Mouse (Mus musculus): ENCODE data around the gene Tet3.

Gene Tet3

GRCm38 (mm10) chr6:83326761-83327160, 132.1 kb downstream of the Tet3 start:
- DNase-seq (ENCODE audit: low read depth, low spot score): no peak

- DNase-seq (ENCODE audit: low read depth, low spot score): no peak
Observed at GRCm38 (mm10) chr6:83326394-83326736, 132.5 kb downstream of the Tet3 start.

- DNase-seq (ENCODE audit: low read depth, low spot score): peak; percentile 91
Observed at GRCm38 (mm10) chr6:83325525-83326393, 133.1 kb downstream of the Tet3 start, which contains the start of the genes Mthfd2 and Mob1a. TSS of gene Mthfd2 (minus strand) at chr6:83325908. TSS of gene Mob1a (plus strand) at chr6:83326016.

- no peak for DNase-seq (ENCODE audit: low read depth, low spot score)
Observed at GRCm38 (mm10) chr6:83323652-83324419, 135.0 kb downstream of the Tet3 start.

GRCm38 (mm10) chr6:83322794-83323193, 136.1 kb downstream of the Tet3 start:
- DNase-seq (ENCODE audit: low read depth, low spot score): no peak

GRCm38 (mm10) chr6:83321927-83322326, 137.0 kb downstream of the Tet3 start:
- DNase-seq (ENCODE audit: low read depth, low spot score): no peak

- peak; percentile 74 for DNase-seq (ENCODE audit: low read depth, low spot score)
Observed at GRCm38 (mm10) chr6:83317108-83317741, 141.7 kb downstream of the Tet3 start.

GRCm38 (mm10) chr6:83316022-83316421, 142.9 kb downstream of the Tet3 start:
- peak; percentile 45 for DNase-seq (ENCODE audit: low read depth, low spot score)

- no peak for DNase-seq (ENCODE audit: low read depth, low spot score)
Observed at GRCm38 (mm10) chr6:83315293-83315692, 143.6 kb downstream of the Tet3 start.

- DNase-seq (ENCODE audit: low read depth, low spot score): no peak
Observed at GRCm38 (mm10) chr6:83312514-83312913, 146.4 kb downstream of the Tet3 start.
